Mouse (Mus musculus): ENCODE data around the gene Hist1h1e. TPM values are rescaled to one million over a fixed set of nuclear protein-coding genes. Genes with fewer than 3 reads are reported as not detected.

Gene Hist1h1e
- total and polyA plus RNA-seq, 3 experiments: 1.9 to 486 (median 18.3) TPM

GRCm38 (mm10) chr13:23591206-23591605 is 31.2 kb downstream of the Hist1h1e start:
- in situ Hi-C loops (cut with MboI; ENCODE audit: low pct_ligation_motif_present, low pct_unique_long_range_greater_than_20kb, low sequenced_read_pairs): loop anchor here (5.0 kb wide), 1 partner anchor 159 kb away; no protein-coding TSS in a partner anchor
- Histone ChIP-seq H3K27me3 (replicated peaks) (no peaks in the 10 kb centered on the region), H3K36me3 (replicated peaks in 1 of 2; ENCODE audit: control insufficient read depth in 1 of 2, insufficient read depth in 1 of 2, low read length in 1 of 2) (no peaks in the 10 kb centered on the region), H3K4me3 (replicated peaks in 1 of 3; ENCODE audit: low read depth in 2 of 3, low read length in 2 of 3, poor library complexity in 1 of 3) (no peak overlapping the region), H3K79me2 (replicated peaks; ENCODE audit: control insufficient read depth, extremely low read depth, insufficient read depth, poor library complexity, severe bottlenecking) (no peaks in the 10 kb centered on the region), H3K4me1 (ENCODE audit: control insufficient read depth in 1 of 2, insufficient read depth in 2 of 2) (peaks cover 0 to 45% of the 10 kb centered on the region in 2 experiments; a peak in 3 of 4 replicates), H3K27ac (ENCODE audit: insufficient read depth, low read depth) (no peak overlapping the region), H3K9me3 (replicated peaks; ENCODE audit: low read length) (no peaks in the 10 kb centered on the region), H3K4me2 (ENCODE audit: insufficient read depth, low read depth, poor library complexity, severe bottlenecking) (peak overlapping the region; percentile 51), H3K9ac (ENCODE audit: insufficient read depth, low read depth) (peak overlapping the region; percentile 40; the same call in 1 of the 2 replicates)
- dilution Hi-C loops (cut with MboI; ENCODE audit: extremely low pct_ligation_motif_present, extremely low pct_unique_long_range_greater_than_20kb, low sequenced_read_pairs): no loop called here
- no peak for TF ChIP-seq CTCF (conservative IDR thresholded peaks at IDR 0.05 in 1 of 2, IDR thresholded peaks at IDR 0.05 in 1 of 2; ENCODE audit: low read depth in 2 of 2, low read length in 2 of 2)
- peak; percentile 76 for TF ChIP-seq ELF1 (IDR thresholded peaks at IDR 0.05; ENCODE audit: low read depth, low read length)
- TF ChIP-seq MYC (IDR thresholded peaks at IDR 0.05; ENCODE audit: low read depth, low read length): no peak
- peak; percentile 51; the same call in 1 of the 2 replicates for TF ChIP-seq NELFE (IDR thresholded peaks at IDR 0.05; ENCODE audit: low read depth, low read length)
- TF ChIP-seq PAX5 (IDR thresholded peaks at IDR 0.05; ENCODE audit: low read length): no peak
- no peak for TF ChIP-seq SMC3 (IDR thresholded peaks at IDR 0.05; ENCODE audit: low read depth, low read length)
- TF ChIP-seq EP300 (IDR thresholded peaks at IDR 0.05; ENCODE audit: low read length): peak; percentile 38; the same call in 1 of the 2 replicates
- no peak for TF ChIP-seq ZC3H11A (IDR thresholded peaks at IDR 0.05; ENCODE audit: low read depth, low read length)
- no peak; the same call in 1 of the 2 replicates for TF ChIP-seq MAX (IDR thresholded peaks at IDR 0.05; ENCODE audit: low read length)
- no peak for TF ChIP-seq BHLHE40 (IDR thresholded peaks at IDR 0.05; ENCODE audit: low read depth, low read length)
- TF ChIP-seq MAFK (IDR thresholded peaks at IDR 0.05; ENCODE audit: insufficient replicate concordance, low read length): peak; percentile 34; the same call in 1 of the 2 replicates
- no peak for TF ChIP-seq USF1 (IDR thresholded peaks at IDR 0.05; ENCODE audit: low read depth, low read length)
- TF ChIP-seq UBTF (IDR thresholded peaks at IDR 0.05; ENCODE audit: low read depth, low read length): no peak
- TF ChIP-seq TCF12 (IDR thresholded peaks at IDR 0.05; ENCODE audit: low read depth, low read length): peak; percentile 46; the same call in 1 of the 2 replicates
- TF ChIP-seq JUN (IDR thresholded peaks at IDR 0.05; ENCODE audit: insufficient read depth, low read depth, low read length): no peak
- TF ChIP-seq SIN3A (IDR thresholded peaks at IDR 0.05; ENCODE audit: low read length): peak; percentile 35; the same call in 1 of the 2 replicates
- no peak for TF ChIP-seq NRF1 (IDR thresholded peaks at IDR 0.05; ENCODE audit: low read depth, low read length)
- TF ChIP-seq RCOR1 (conservative IDR thresholded peaks at IDR 0.05; ENCODE audit: low read depth, low read length): 0 out of 2 replicates have a peak, but pooled peaks have one; percentile 32
- no peak for TF ChIP-seq MXI1 (IDR thresholded peaks at IDR 0.05; ENCODE audit: low read depth, low read length)
- TF ChIP-seq ZMIZ1 (IDR thresholded peaks at IDR 0.05; ENCODE audit: low read depth, low read length): no peak
- TF ChIP-seq CHD1 (IDR thresholded peaks at IDR 0.05; ENCODE audit: low read depth, low read length): no peak
- 0 out of 2 replicates have a peak, but pooled peaks have one; percentile 23 for TF ChIP-seq TBP (conservative IDR thresholded peaks at IDR 0.05; ENCODE audit: low read depth, low read length)
- no peak for TF ChIP-seq GABPA (IDR thresholded peaks at IDR 0.05; ENCODE audit: insufficient replicate concordance, low read depth, low read length)
- no peak for TF ChIP-seq JUND (conservative IDR thresholded peaks at IDR 0.05; ENCODE audit: low read depth, low read length)
- 0 out of 2 replicates have a peak, but pooled peaks have one; percentile 60 for TF ChIP-seq E2F4 (IDR thresholded peaks at IDR 0.05; ENCODE audit: insufficient replicate concordance, low read depth, low read length)
- peak; percentile 33; the same call in 1 of the 2 replicates for TF ChIP-seq HCFC1 (IDR thresholded peaks at IDR 0.05; ENCODE audit: low read depth, low read length)
- no peak; the same call in 1 of the 2 replicates for TF ChIP-seq IRF4 (IDR thresholded peaks at IDR 0.05; ENCODE audit: low read depth, low read length)
- TF ChIP-seq MAZ (IDR thresholded peaks at IDR 0.05; ENCODE audit: low read depth, low read length): no peak
- TF ChIP-seq POLR2A (IDR thresholded peaks at IDR 0.05; ENCODE audit: low read depth, low read length): no peak
- TF ChIP-seq ZKSCAN1 (IDR thresholded peaks at IDR 0.05; ENCODE audit: borderline replicate concordance, low read depth, low read length): no peak
- no peak for TF ChIP-seq CHD2 (IDR thresholded peaks at IDR 0.05; ENCODE audit: low read length)
- DNase-seq (ENCODE audit: extremely low read depth): no peak
